In the genomic region with DNA sequence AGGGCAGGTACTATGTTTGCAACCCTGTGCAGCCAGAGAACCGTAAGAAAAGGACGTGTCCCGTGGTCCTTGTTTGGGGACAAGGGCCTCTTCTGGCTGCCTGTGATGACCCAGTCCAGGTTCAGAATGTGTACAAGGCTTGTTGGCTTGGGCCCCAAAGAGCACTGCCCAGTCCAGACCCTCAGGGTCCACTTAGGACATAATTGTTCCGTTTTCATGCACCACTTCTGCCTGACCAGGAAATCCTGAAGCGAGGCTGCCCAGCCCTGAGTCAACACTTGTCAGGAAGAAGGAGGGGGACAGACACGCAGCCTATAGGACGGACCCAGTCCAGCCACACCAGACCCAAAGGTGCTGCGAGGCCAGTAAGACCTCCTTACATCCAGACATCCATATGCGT, we compare ENCODE assay signal across 16 mouse cellular contexts. TPM values are rescaled to one million over a fixed set of nuclear protein-coding genes. Genes with fewer than 3 reads are reported as not detected.
DNase-seq lines count a peak whose midpoint lies in the region; ATAC-seq and TF ChIP-seq lines count a peak whose summit lies in the region.
"Had no signal": no experiment of that assay in that cellular context is flagged by ENCODE, and none has a peak within 500 bp of the region (broad histone marks: within the 10 kb centered on the region; RNA-seq: fewer than 3 reads in every experiment).

No protein-coding gene starts in this region.

- H3K9ac ChIP-seq in liver, adult 2 months (ENCODE audit: low read depth, low read length), result peak overlapping the region; percentile 37
- H3K9ac ChIP-seq in liver, embryonic 12.5 days, result no peak overlapping the region
- no peak overlapping the region for H3K9ac ChIP-seq in stomach, postnatal 0 days (ENCODE audit: low read length)
- H3K9ac ChIP-seq: embryonic facial prominence, embryonic 15.5 days had no signal

- no peaks in the 10 kb centered on the region for H3K79me2 ChIP-seq in liver, adult 2 months (ENCODE audit: control insufficient read depth, insufficient read depth, low read length)

- peaks cover 76% of the 10 kb centered on the region for H3K4me1 ChIP-seq in liver, adult 2 months (ENCODE audit: control insufficient read depth, insufficient read depth, low read length)
- peaks cover 44% of the 10 kb centered on the region for H3K4me1 ChIP-seq in liver, embryonic 12.5 days
- H3K4me1 ChIP-seq in stomach, postnatal 0 days (replicated peaks; ENCODE audit: control insufficient read depth, insufficient read depth), result no peaks in the 10 kb centered on the region; the same call in 1 of the 2 replicates
- peaks cover 42% of the 10 kb centered on the region for H3K4me1 ChIP-seq in limb, embryonic 10.5 days

- no peak overlapping the region for H3K4me2 ChIP-seq in liver, embryonic 12.5 days
- H3K4me2 ChIP-seq in stomach, postnatal 0 days (replicated peaks; ENCODE audit: low read depth), result no peak overlapping the region
- H3K4me2 ChIP-seq: embryonic facial prominence, embryonic 15.5 days had no signal

- H3K27ac ChIP-seq in liver, adult 2 months (replicated peaks; ENCODE audit: insufficient read depth, low read depth, low read length), result peak overlapping the region; percentile 96
- no peak overlapping the region; the same call in 1 of the 2 replicates for H3K27ac ChIP-seq in liver, embryonic 12.5 days
- H3K27ac ChIP-seq in stomach, postnatal 0 days (replicated peaks), result no peak overlapping the region
- no peak overlapping the region for H3K27ac ChIP-seq in limb, embryonic 10.5 days
- H3K27ac ChIP-seq: embryonic facial prominence, embryonic 15.5 days; macrophage had no signal

- no peak for TF ChIP-seq EP300 in stomach, postnatal 0 days (optimal IDR thresholded peaks at IDR 0.05)

- H3K27me3 ChIP-seq in liver, adult 2 months (ENCODE audit: control insufficient read depth, insufficient read depth, low read length), result no peaks in the 10 kb centered on the region
- H3K27me3 ChIP-seq in liver, embryonic 12.5 days (replicated peaks), result no peaks in the 10 kb centered on the region
- no peaks in the 10 kb centered on the region for H3K27me3 ChIP-seq in stomach, postnatal 0 days (ENCODE audit: control insufficient read depth, insufficient read depth, low read length)
- no peaks in the 10 kb centered on the region for H3K27me3 ChIP-seq in limb, embryonic 10.5 days (ENCODE audit: low read depth, poor library complexity, severe bottlenecking)
- H3K27me3 ChIP-seq: embryonic facial prominence, embryonic 15.5 days; Patski had no signal

- H3K36me3 ChIP-seq in liver, adult 2 months (ENCODE audit: control insufficient read depth, insufficient read depth, low read length), result no peaks in the 10 kb centered on the region
- no peaks in the 10 kb centered on the region for H3K36me3 ChIP-seq in liver, embryonic 12.5 days
- no peaks in the 10 kb centered on the region for H3K36me3 ChIP-seq in stomach, postnatal 0 days (ENCODE audit: control insufficient read depth, insufficient read depth, low read length)
- no peaks in the 10 kb centered on the region for H3K36me3 ChIP-seq in limb, embryonic 10.5 days
- H3K36me3 ChIP-seq: embryonic facial prominence, embryonic 15.5 days had no signal

- TF ChIP-seq POLR2A in liver, adult 2 months (IDR thresholded peaks at IDR 0.05; ENCODE audit: extremely low read depth, insufficient read depth, low read length), result no peak

- no peak for TF ChIP-seq CTCF in liver, adult 2 months (IDR thresholded peaks at IDR 0.05; ENCODE audit: low read depth, low read length)
- TF ChIP-seq CTCF in stomach, postnatal 0 days (IDR thresholded peaks at IDR 0.05; ENCODE audit: low read depth), result no peak

- H3K4me3 ChIP-seq in liver, adult 2 months (ENCODE audit: insufficient read depth, low read depth, low read length), result no peak overlapping the region
- H3K4me3 ChIP-seq in liver, embryonic 12.5 days, result no peak overlapping the region
- H3K4me3 ChIP-seq in stomach, postnatal 0 days (ENCODE audit: low read depth, low read length), result no peak overlapping the region
- H3K4me3 ChIP-seq in limb, embryonic 10.5 days, result no peak overlapping the region
- H3K4me3 ChIP-seq: embryonic facial prominence, embryonic 15.5 days had no signal

- 31% methylated on average over 9 of the region's 9 CpGs for WGBS in liver, adult 2 months
- WGBS in liver, embryonic 12.5 days (ENCODE audit: insufficient replicate concordance), result 39% methylated on average over 9 of the region's 9 CpGs
- 66% methylated on average over 9 of the region's 9 CpGs for WGBS in stomach, postnatal 0 days
- 83% methylated on average over 9 of the region's 9 CpGs for WGBS in limb, embryonic 10.5 days

- peak; percentile 94 for DNase-seq in heart, adult 11 months
- DNase-seq in heart, postnatal 10 days, result no peak
- DNase-seq in liver, adult 2 months (ENCODE audit: extremely low read depth, low read depth, low spot score), result peak; percentile 55
- DNase-seq in lung, postnatal 10 days, result peak; percentile 66
- peak; percentile 62 for DNase-seq in stomach, postnatal 0 days (ENCODE audit: low spot score)
- DNase-seq in urinary bladder, postnatal 14 days (ENCODE audit: low spot score), result no peak
- DNase-seq in limb, embryonic 10.5 days (ENCODE audit: low spot score), result no peak
- DNase-seq: cerebellum, adult 2 months; heart, postnatal 4 days; right cerebral cortex, postnatal 25 days had no signal

- ATAC-seq in liver, embryonic 12.5 days, result no peak
- peak; percentile 61 for ATAC-seq in stomach, postnatal 0 days (ENCODE audit: low FRiP score, low TSS enrichment)
- ATAC-seq: forebrain, embryonic 14.5 days; inflammation-experienced regulatory T-cells, adult 6 months; Patski had no signal

- no peaks in the 10 kb centered on the region for H3K9me3 ChIP-seq in liver, embryonic 12.5 days (replicated peaks)
- no peaks in the 10 kb centered on the region for H3K9me3 ChIP-seq in stomach, postnatal 0 days (ENCODE audit: control insufficient read depth, low read length)
- H3K9me3 ChIP-seq in limb, embryonic 10.5 days (replicated peaks), result no peaks in the 10 kb centered on the region
- H3K9me3 ChIP-seq: embryonic facial prominence, embryonic 15.5 days had no signal

- intact Hi-C loops in heart, postnatal 10 days (cut with DNase I), result no loop called here

RNA-seq across cellular contexts. Expression of a gene that starts 26.0 kb away (rescaled TPM):
- total RNA-seq in heart, postnatal 10 days (2021), result 10 to 100 TPM in 1 of 2 experiments, 1 to 10 TPM in 1; 7.6 to 13.7 TPM
- total RNA-seq in liver, adult 2 months (2014; rRNA removed), result 177 and 199 TPM in 2 replicates
- 349 and 390 TPM in 2 replicates for polyA plus RNA-seq in liver, adult 2 months (2012; rRNA removed)
- polyA plus RNA-seq in liver, embryonic 12.5 days (2016; fragmentation: Nextera tagmentation; extraction: Ambion mirVana), result 11.5 and 11.6 TPM in 2 replicates
- 8.8 and 11.3 TPM in 2 replicates for polyA plus RNA-seq in stomach, postnatal 0 days (2015; fragmentation: Nextera tagmentation; extraction: Ambion mirVana)
- 0.25 and 0.40 TPM in 2 replicates for polyA plus RNA-seq in limb, embryonic 10.5 days (2016; fragmentation: Nextera tagmentation; extraction: Ambion mirVana)

RNA-seq across cellular contexts. Expression of a gene that starts 41.1 kb away (rescaled TPM):
- 1 to 10 TPM in 1 of 2 experiments, under 1 TPM in 1; 0.60 to 1.1 TPM for total RNA-seq in heart, postnatal 10 days (2021)
- total RNA-seq in liver, adult 2 months (2014; rRNA removed), result 0.07 and 0.09 TPM in 2 replicates
- not detected in 2 replicates for polyA plus RNA-seq in liver, adult 2 months (2012; rRNA removed)
- 0.59 and 1.4 TPM in 2 replicates for polyA plus RNA-seq in liver, embryonic 12.5 days (2016; fragmentation: Nextera tagmentation; extraction: Ambion mirVana)
- 0.82 and 0.98 TPM in 2 replicates for polyA plus RNA-seq in stomach, postnatal 0 days (2015; fragmentation: Nextera tagmentation; extraction: Ambion mirVana)
- polyA plus RNA-seq in limb, embryonic 10.5 days (2016; fragmentation: Nextera tagmentation; extraction: Ambion mirVana), result 0.31 TPM in 1 of 2 replicates, not detected in the other
- polyA plus RNA-seq: macrophage, Patski had no signal

Comparison
In these comparisons a context has a peak if more than half of its experiments do, and no peak if none do; other contexts are left out.
1. DNase-seq: peak in heart, adult 11 months (single experiment), liver, adult 2 months (single experiment), lung, postnatal 10 days (single experiment) and stomach, postnatal 0 days (single experiment); none in heart, postnatal 10 days (0 of 2), urinary bladder, postnatal 14 days (single experiment) and limb, embryonic 10.5 days (single experiment).
2. RNA of a gene that starts 26.0 kb away (polyA plus RNA-seq): 349 to 390 TPM in liver, adult 2 months; 11.5 to 11.6 TPM in liver, embryonic 12.5 days, 8.8 to 11.3 TPM in stomach, postnatal 0 days and 0.25 to 0.40 TPM in limb, embryonic 10.5 days; every median in the first group is over 10 times any median in the second.